Mouse (Mus musculus): Measurements from ENCODE around the gene Dpagt1.
A peak's percentile ranks its signal among the peaks of the same experiment; 100 is the strongest.
"Not testable (repeated sequence)": the region's sequence is repeated elsewhere in the genome, so short reads cannot be mapped to it uniquely, and the experiment has no call there.

Gene Dpagt1

GRCm38 (mm10) chr9:44318076-44318825 is 7.6 kb upstream of the Dpagt1 start:
- no peak for DNase-seq (ENCODE audit: low read depth, low spot score)

GRCm38 (mm10) chr9:44318826-44319095 is 7.1 kb upstream of the Dpagt1 start:
- no peak for DNase-seq (ENCODE audit: low read depth, low spot score)

- DNase-seq (ENCODE audit: low read depth, low spot score), result peak; percentile 52
Observed at GRCm38 (mm10) chr9:44319105-44319886, 6.5 kb upstream of the Dpagt1 start.

GRCm38 (mm10) chr9:44319887-44320798 is 5.7 kb upstream of the Dpagt1 start, which contains the start of gene C2cd2l:
C2cd2l (minus strand) TSS chr9:44320285.
- DNase-seq (ENCODE audit: low read depth, low spot score), result peak; percentile 92

- no peak for DNase-seq (ENCODE audit: low read depth, low spot score)
Observed at GRCm38 (mm10) chr9:44320799-44321133, 5.1 kb upstream of the Dpagt1 start.

GRCm38 (mm10) chr9:44323656-44324055 is 2.2 kb upstream of the Dpagt1 start:
- not testable (repeated sequence) for DNase-seq (ENCODE audit: low read depth, low spot score)

- peak; percentile 27 for DNase-seq (ENCODE audit: low read depth, low spot score)
Observed at GRCm38 (mm10) chr9:44324147-44324546, 1.7 kb upstream of the Dpagt1 start.

- not testable (repeated sequence) for DNase-seq (ENCODE audit: low read depth, low spot score)
Observed at GRCm38 (mm10) chr9:44325032-44325767, 619 bp upstream of the Dpagt1 start.

GRCm38 (mm10) chr9:44326371-44327063 is 698 bp downstream of the Dpagt1 start:
- DNase-seq (ENCODE audit: low read depth, low spot score), result peak; percentile 87

- DNase-seq (ENCODE audit: low read depth, low spot score), result no peak
Observed at GRCm38 (mm10) chr9:44327064-44327711, 1.4 kb downstream of the Dpagt1 start.

- no peak for DNase-seq (ENCODE audit: low read depth, low spot score)
Observed at GRCm38 (mm10) chr9:44327926-44328325, 2.1 kb downstream of the Dpagt1 start.

GRCm38 (mm10) chr9:44330736-44331135 is 4.9 kb downstream of the Dpagt1 start:
- no peak for DNase-seq (ENCODE audit: low read depth, low spot score)

GRCm38 (mm10) chr9:44332918-44333638 is 7.3 kb downstream of the Dpagt1 start:
- no peak for DNase-seq (ENCODE audit: low read depth, low spot score)

GRCm38 (mm10) chr9:44334396-44335330 is 8.8 kb downstream of the Dpagt1 start, which contains the start of gene H2afx:
H2afx (plus strand) TSS chr9:44334694.
- DNase-seq (ENCODE audit: low read depth, low spot score), result peak; percentile 98

- DNase-seq (ENCODE audit: low read depth, low spot score), result peak; percentile 28
Observed at GRCm38 (mm10) chr9:44335331-44336092, 9.7 kb downstream of the Dpagt1 start.

GRCm38 (mm10) chr9:44336093-44336406 is 10.2 kb downstream of the Dpagt1 start:
- DNase-seq (ENCODE audit: low read depth, low spot score), result no peak

GRCm38 (mm10) chr9:44336513-44336912 is 10.7 kb downstream of the Dpagt1 start:
- DNase-seq (ENCODE audit: low read depth, low spot score), result not testable (repeated sequence)

- DNase-seq (ENCODE audit: low read depth, low spot score), result no peak
Observed at GRCm38 (mm10) chr9:44336964-44337363, 11.1 kb downstream of the Dpagt1 start.
